Mouse (Mus musculus) forebrain, embryonic 12.5 days (tissue): ENCODE measurements around the gene Slc16a10. TPM values are rescaled to one million over a fixed set of nuclear protein-coding genes. Genes with fewer than 3 reads are reported as not detected.

Source experiments
- ATAC-seq: fragments of 200-750 bp; cut with Nextera tagmentation; 2 replicates; pipeline ENCODE4 v1.8.0; 2017; ENCODE audit warnings: moderate TSS enrichment; ENCODE audit not compliant: low FRiP score
- H3K27ac ChIP-seq: fragments of 300-500 bp; sonication (generic); 2 replicates; pipeline ENCODE4 v1.5.1; 2016; ENCODE audit warnings: mild to moderate bottlenecking
- H3K27me3 ChIP-seq: fragments of 300-500 bp; sonication (generic); 2 replicates; pipeline ENCODE4 v1.6.1; 2016; ENCODE audit warnings: mild to moderate bottlenecking
- H3K36me3 ChIP-seq: fragments of 300-500 bp; sonication (generic); replicated peaks from 2 replicates; pipeline ENCODE4 v1.6.1; 2016; ENCODE audit warnings: mild to moderate bottlenecking
- H3K4me1 ChIP-seq: fragments of 300-500 bp; sonication (generic); 2 replicates; pipeline ENCODE4 v1.6.1; 2016
- H3K4me2 ChIP-seq: fragments of 300-500 bp; sonication (generic); 2 replicates; pipeline ENCODE4 v1.6.1; 2016; ENCODE audit warnings: mild to moderate bottlenecking, moderate library complexity
- H3K4me3 ChIP-seq: fragments of 300-500 bp; sonication (generic); replicated peaks from 2 replicates; pipeline ENCODE4 v1.5.1; 2016; ENCODE audit warnings: mild to moderate bottlenecking
- H3K9ac ChIP-seq: fragments of 300-500 bp; sonication (generic); 2 replicates; pipeline ENCODE4 v1.6.1; 2016; ENCODE audit warnings: mild to moderate bottlenecking
- H3K9me3 ChIP-seq: fragments of 300-500 bp; sonication (generic); 2 replicates; pipeline ENCODE4 v1.6.1; 2016
- WGBS: fragments of 180-500 bp; shearing (Covaris S2); methylation state at CpG from one replicate; pipeline ENCODE4 v1.1.7; 2016; 5-methylcytosine and 5-hydroxymethylcytosine counted together
- polyA plus RNA-seq: library from polyadenylated mRNA; unstranded; fragments of >200 nt; fragmentation: Nextera tagmentation; extraction: Ambion mirVana; gene quantifications from 2 replicates; pipeline ENCODE4 v1.2.1, GENCODE M21; 2016

Gene Slc16a10
- polyA plus RNA-seq, 1 experiment from 2014 or later, result 8.7 TPM

- no peak overlapping the region for H3K9ac ChIP-seq
- WGBS, result 85% methylated on average over 7 of the region's 7 CpGs
- no peak overlapping the region for H3K4me3 ChIP-seq
- no peak overlapping the region for H3K27ac ChIP-seq
- H3K27me3 ChIP-seq, result no peaks in the 10 kb centered on the region
- no peak for ATAC-seq
- H3K4me2 ChIP-seq, result no peak overlapping the region
- H3K4me1 ChIP-seq, result no peaks in the 10 kb centered on the region
- H3K9me3 ChIP-seq, result no peaks in the 10 kb centered on the region
- H3K36me3 ChIP-seq, result no peaks in the 10 kb centered on the region
These were observed 27.0 kb upstream of the Slc16a10 start for GRCm38 (mm10) chr10:40169088-40169487.

GRCm38 (mm10) chr10:40164421-40165386, 22.6 kb upstream of the Slc16a10 start:
- Histone ChIP-seq H3K27me3 (no peaks in the 10 kb centered on the region), H3K36me3 (no peaks in the 10 kb centered on the region), H3K4me3 (no peak overlapping the region), H3K9ac (no peak overlapping the region), H3K4me2 (no peak overlapping the region), H3K27ac (no peak overlapping the region), H3K9me3 (no peaks in the 10 kb centered on the region), H3K4me1 (no peaks in the 10 kb centered on the region)
- no peak for ATAC-seq
- 84% methylated on average over 27 of the region's 27 CpGs for WGBS

GRCm38 (mm10) chr10:40163914-40164313, 21.9 kb upstream of the Slc16a10 start:
- Histone ChIP-seq H3K27ac (no peak overlapping the region), H3K27me3 (no peaks in the 10 kb centered on the region), H3K4me2 (no peak overlapping the region), H3K9ac (no peak overlapping the region), H3K4me1 (no peaks in the 10 kb centered on the region), H3K9me3 (no peaks in the 10 kb centered on the region), H3K4me3 (no peak overlapping the region), H3K36me3 (no peaks in the 10 kb centered on the region)
- no peak for ATAC-seq
- 92% methylated on average over 13 of the region's 13 CpGs for WGBS

- Histone ChIP-seq H3K27me3 (no peaks in the 10 kb centered on the region), H3K4me1 (no peaks in the 10 kb centered on the region), H3K9me3 (no peaks in the 10 kb centered on the region), H3K36me3 (no peaks in the 10 kb centered on the region), H3K27ac (no peak overlapping the region), H3K4me3 (no peak overlapping the region), H3K9ac (no peak overlapping the region), H3K4me2 (no peak overlapping the region)
- 86% methylated on average over 8 of the region's 8 CpGs for WGBS
- ATAC-seq, result no peak
These were observed 21.3 kb upstream of the Slc16a10 start for GRCm38 (mm10) chr10:40163338-40163737.

- H3K36me3 ChIP-seq, result no peaks in the 10 kb centered on the region
- no peak for ATAC-seq
- no peaks in the 10 kb centered on the region for H3K27me3 ChIP-seq
- WGBS, result 91% methylated on average over 5 of the region's 5 CpGs
- H3K9ac ChIP-seq, result no peak overlapping the region
- H3K4me1 ChIP-seq, result no peaks in the 10 kb centered on the region
- H3K9me3 ChIP-seq, result no peaks in the 10 kb centered on the region
- H3K4me2 ChIP-seq, result no peak overlapping the region
- no peak overlapping the region for H3K27ac ChIP-seq
- no peak overlapping the region for H3K4me3 ChIP-seq
These were observed 19.7 kb upstream of the Slc16a10 start for GRCm38 (mm10) chr10:40161701-40162255.

- no peak overlapping the region for H3K4me2 ChIP-seq
- H3K4me1 ChIP-seq, result no peaks in the 10 kb centered on the region
- H3K36me3 ChIP-seq, result no peaks in the 10 kb centered on the region
- H3K9me3 ChIP-seq, result no peaks in the 10 kb centered on the region
- H3K4me3 ChIP-seq, result no peak overlapping the region
- WGBS, result 94% methylated on average over 2 of the region's 2 CpGs
- ATAC-seq, result no peak
- H3K9ac ChIP-seq, result no peak overlapping the region
- H3K27me3 ChIP-seq, result no peaks in the 10 kb centered on the region
- H3K27ac ChIP-seq, result no peak overlapping the region
These were observed 19.2 kb upstream of the Slc16a10 start for GRCm38 (mm10) chr10:40161236-40161635.

- H3K27ac ChIP-seq, result no peak overlapping the region
- no peak overlapping the region for H3K4me3 ChIP-seq
- H3K4me2 ChIP-seq, result no peak overlapping the region
- no peaks in the 10 kb centered on the region for H3K4me1 ChIP-seq
- no peaks in the 10 kb centered on the region for H3K36me3 ChIP-seq
- H3K27me3 ChIP-seq, result no peaks in the 10 kb centered on the region
- H3K9ac ChIP-seq, result no peak overlapping the region
- WGBS, result 78% methylated on average over 4 of the region's 4 CpGs
- no peak for ATAC-seq
- no peaks in the 10 kb centered on the region for H3K9me3 ChIP-seq
These were observed 10.4 kb upstream of the Slc16a10 start for GRCm38 (mm10) chr10:40152550-40152857.

GRCm38 (mm10) chr10:40151852-40152549, 9.9 kb upstream of the Slc16a10 start:
- H3K4me3 ChIP-seq, result no peak overlapping the region
- ATAC-seq, result no peak

GRCm38 (mm10) chr10:40149584-40150145, 7.6 kb upstream of the Slc16a10 start:
- H3K4me1 ChIP-seq, result no peaks in the 10 kb centered on the region
- ATAC-seq, result no peak

More at GRCm38 (mm10) chr10:40151852-40152549, 9.9 kb upstream of the Slc16a10 start:
- H3K36me3 ChIP-seq, result no peaks in the 10 kb centered on the region
- H3K9me3 ChIP-seq, result no peaks in the 10 kb centered on the region
- WGBS, result 75% methylated on average over 8 of the region's 8 CpGs
- H3K27me3 ChIP-seq, result no peaks in the 10 kb centered on the region
- H3K4me1 ChIP-seq, result no peaks in the 10 kb centered on the region
- no peak overlapping the region for H3K9ac ChIP-seq
- no peak overlapping the region for H3K4me2 ChIP-seq
- H3K27ac ChIP-seq, result no peak overlapping the region

GRCm38 (mm10) chr10:40147325-40148059, 5.4 kb upstream of the Slc16a10 start:
- Histone ChIP-seq H3K9ac (no peak overlapping the region), H3K4me2 (no peak overlapping the region), H3K36me3 (no peaks in the 10 kb centered on the region), H3K4me1 (no peaks in the 10 kb centered on the region), H3K4me3 (no peak overlapping the region), H3K27me3 (0 out of 2 replicates have a peak, but pooled peaks cover 3% of the 10 kb centered on the region), H3K27ac (no peak overlapping the region), H3K9me3 (no peaks in the 10 kb centered on the region)
- WGBS, result 84% methylated on average over 8 of the region's 8 CpGs
- ATAC-seq, result no peak

More at GRCm38 (mm10) chr10:40149584-40150145, 7.6 kb upstream of the Slc16a10 start:
- H3K4me3 ChIP-seq, result no peak overlapping the region
- no peak overlapping the region for H3K4me2 ChIP-seq
- no peaks in the 10 kb centered on the region for H3K9me3 ChIP-seq
- no peaks in the 10 kb centered on the region for H3K36me3 ChIP-seq
- H3K27ac ChIP-seq, result no peak overlapping the region
- WGBS, result 95% methylated on average over 5 of the region's 5 CpGs
- no peaks in the 10 kb centered on the region for H3K27me3 ChIP-seq
- H3K9ac ChIP-seq, result no peak overlapping the region

- Histone ChIP-seq H3K9ac (no peak overlapping the region), H3K9me3 (no peaks in the 10 kb centered on the region), H3K4me2 (no peak overlapping the region), H3K36me3 (no peaks in the 10 kb centered on the region), H3K4me1 (peaks cover 7% of the 10 kb centered on the region; the same call in 1 of the 2 replicates), H3K27me3 (peaks cover 8% of the 10 kb centered on the region), H3K27ac (no peak overlapping the region), H3K4me3 (no peak overlapping the region)
- 85% methylated on average over 3 of the region's 3 CpGs for WGBS
- no peak for ATAC-seq
These were observed 4.4 kb upstream of the Slc16a10 start for GRCm38 (mm10) chr10:40146451-40146850.

GRCm38 (mm10) chr10:40144815-40145214, 2.8 kb upstream of the Slc16a10 start:
- Histone ChIP-seq H3K4me2 (no peak overlapping the region), H3K36me3 (no peaks in the 10 kb centered on the region), H3K4me3 (no peak overlapping the region), H3K9me3 (no peaks in the 10 kb centered on the region), H3K27ac (no peak overlapping the region), H3K4me1 (peaks cover 9% of the 10 kb centered on the region; the same call in 1 of the 2 replicates), H3K9ac (no peak overlapping the region), H3K27me3 (peaks cover 20% of the 10 kb centered on the region)
- WGBS, result 81% methylated on average over 1 of the region's 1 CpGs
- ATAC-seq, result no peak
